Mouse (Mus musculus) forebrain, embryonic 10.5 days (tissue): Measurements from ENCODE around the gene Pms2. TPM values are rescaled to one million over a fixed set of nuclear protein-coding genes. Genes with fewer than 3 reads are reported as not detected.

Experiments used
- DNase-seq: peaks from one replicate; pipeline ENCODE4 v3.0.0-alpha.2; 2017; ENCODE audit warnings: low spot score; ENCODE audit errors: extremely low spot score
- H3K27ac ChIP-seq: fragments of 300-500 bp; sonication (generic); 2 replicates; pipeline ENCODE4 v1.5.1; 2016; ENCODE audit warnings: mild to moderate bottlenecking
- H3K27me3 ChIP-seq: fragments of 300-500 bp; sonication (generic); 2 replicates; pipeline ENCODE4 v1.6.1; 2016; ENCODE audit warnings: mild to moderate bottlenecking; ENCODE audit not compliant: poor library complexity, severe bottlenecking
- H3K36me3 ChIP-seq: fragments of 300-500 bp; sonication (generic); replicated peaks from 2 replicates; pipeline ENCODE4 v1.6.1; 2016; ENCODE audit warnings: mild to moderate bottlenecking, moderate library complexity
- H3K4me1 ChIP-seq: fragments of 300-500 bp; sonication (generic); 2 replicates; pipeline ENCODE4 v1.6.1; 2016
- H3K4me3 ChIP-seq: fragments of 300-500 bp; sonication (generic); 2 replicates; pipeline ENCODE4 v1.5.1; 2016; ENCODE audit warnings: mild to moderate bottlenecking, moderate library complexity
- H3K9me3 ChIP-seq: fragments of 300-500 bp; sonication (generic); 2 replicates; pipeline ENCODE4 v1.6.1; 2016; ENCODE audit warnings: mild to moderate bottlenecking, moderate library complexity
- WGBS: fragments of 180-500 bp; shearing (Covaris S2); methylation state at CpG from one replicate; pipeline ENCODE4 v1.1.7; 2016; 5-methylcytosine and 5-hydroxymethylcytosine counted together
- polyA plus RNA-seq: library from polyadenylated mRNA; unstranded; fragments of >200 nt; fragmentation: Nextera tagmentation; extraction: Ambion mirVana; gene quantifications from 2 replicates; pipeline ENCODE4 v1.2.1, GENCODE M21; 2016

Gene Pms2
- polyA plus RNA-seq, 1 experiment from 2014 or later: 40.8 TPM

DNA sequence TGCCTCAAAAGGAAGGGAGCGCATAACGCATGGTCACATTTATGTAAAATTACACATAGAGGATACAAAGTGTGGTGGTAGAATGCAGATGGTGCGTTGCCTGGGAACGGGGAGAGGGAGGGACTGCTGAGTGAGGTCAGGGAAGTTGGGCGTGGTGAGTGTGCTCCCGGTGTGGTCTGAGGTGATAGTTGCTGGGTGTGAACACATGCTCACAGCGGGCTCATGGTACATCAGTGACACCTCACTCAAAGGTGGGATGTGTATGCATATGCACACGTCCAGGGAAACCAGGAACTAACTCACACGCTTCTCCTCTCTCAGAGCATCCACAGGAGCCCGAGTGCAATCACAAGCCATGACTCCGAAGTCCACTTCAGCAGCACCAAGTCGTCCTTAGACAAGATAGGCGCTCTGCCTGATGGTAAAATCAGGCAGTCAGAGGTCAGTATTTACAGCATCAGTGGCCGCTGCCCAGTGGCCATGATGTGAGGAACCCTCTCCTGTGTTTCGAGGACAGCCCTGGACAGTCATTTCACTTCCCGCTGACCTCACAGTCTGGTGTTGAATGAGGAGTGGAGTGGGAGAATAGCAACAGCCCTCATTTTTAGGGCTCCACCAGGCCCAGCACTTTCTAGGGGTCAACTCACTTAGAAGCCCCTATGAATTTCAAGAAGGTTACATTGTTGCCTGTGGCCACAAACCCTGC is 67.1 kb downstream of the Pms2 start:
- H3K36me3 ChIP-seq: no peaks in the 10 kb centered on the region
- DNase-seq: no peak
- no peaks in the 10 kb centered on the region for H3K27me3 ChIP-seq
- WGBS: 84% methylated on average over 16 of the region's 16 CpGs
- no peak overlapping the region for H3K27ac ChIP-seq
- no peaks in the 10 kb centered on the region for H3K9me3 ChIP-seq
- peaks cover 8% of the 10 kb centered on the region for H3K4me1 ChIP-seq
- H3K4me3 ChIP-seq: no peak overlapping the region

DNA sequence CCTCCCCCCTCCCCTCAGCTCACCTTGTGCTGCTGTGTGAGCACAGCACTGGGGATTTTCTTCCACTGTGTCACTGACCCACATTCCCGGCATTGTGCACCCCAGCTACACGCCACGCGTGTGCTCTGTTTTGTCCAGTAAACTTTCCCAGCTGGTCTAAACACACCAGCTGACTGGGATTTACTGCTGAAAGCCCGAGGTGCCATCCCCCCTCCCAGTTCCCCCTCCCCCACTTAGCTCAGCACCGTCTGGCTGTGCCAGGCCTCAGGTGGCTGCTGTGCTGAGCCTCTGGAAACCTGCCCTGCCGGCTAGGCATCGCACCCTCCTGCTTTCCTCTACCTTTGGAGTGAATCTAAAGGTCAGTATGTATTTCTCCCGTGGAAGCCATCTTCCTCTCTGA is 71.1 kb downstream of the Pms2 start:
- WGBS: 34% methylated on average over 9 of the region's 9 CpGs
- peak overlapping the region; percentile 40; the same call in 1 of the 2 replicates for H3K27ac ChIP-seq
- H3K9me3 ChIP-seq: no peaks in the 10 kb centered on the region
- peaks cover 8% of the 10 kb centered on the region for H3K4me1 ChIP-seq
- no peak for DNase-seq
- H3K4me3 ChIP-seq: no peak overlapping the region
- H3K36me3 ChIP-seq: peaks cover 27% of the 10 kb centered on the region
- H3K27me3 ChIP-seq: no peaks in the 10 kb centered on the region

DNA sequence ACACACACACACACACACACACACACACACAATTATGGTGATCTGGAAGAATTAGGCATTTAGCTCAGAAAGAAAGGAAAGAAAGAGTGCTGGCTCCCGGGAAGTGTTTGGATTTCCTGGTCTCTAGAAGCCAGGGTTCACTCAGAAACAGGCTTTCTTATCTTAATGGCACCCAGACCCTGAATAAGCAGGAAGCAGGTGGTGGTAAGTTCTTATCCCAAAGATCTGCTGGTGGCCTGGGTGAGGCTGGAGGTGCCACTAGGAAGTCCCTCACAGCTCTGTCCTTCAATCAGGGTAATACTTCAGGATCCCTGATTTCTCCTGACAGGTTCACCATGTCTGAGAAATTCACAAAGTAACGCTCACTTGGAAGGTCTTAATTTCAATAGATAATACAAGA is 72.6 kb downstream of the Pms2 start:
- DNase-seq: no peak
- Histone ChIP-seq H3K27me3 (no peaks in the 10 kb centered on the region), H3K36me3 (peaks cover 42% of the 10 kb centered on the region), H3K4me3 (no peak overlapping the region), H3K27ac (no peak overlapping the region), H3K9me3 (no peaks in the 10 kb centered on the region), H3K4me1 (peaks cover 8% of the 10 kb centered on the region)
- 92% methylated on average over 2 of the region's 2 CpGs for WGBS

Other genes with a start within 250 kb of the Pms2 start
- gene Usp42, start 177.7 kb upstream of the Pms2 start, polyA plus RNA-seq: 29.1 and 29.8 TPM in 2 replicates
- gene Eif2ak1, start 92.2 kb upstream of the Pms2 start, polyA plus RNA-seq: 46.6 and 47.4 TPM in 2 replicates
- gene Ankrd61, start 12.3 kb upstream of the Pms2 start, polyA plus RNA-seq: 0.31 and 0.36 TPM in 2 replicates
- gene Aimp2, start 117 bp upstream of the Pms2 start, polyA plus RNA-seq: 141 TPM in 2 replicates
- gene Gm42421, start 18.2 kb downstream of the Pms2 start, polyA plus RNA-seq: 0.44 and 0.61 TPM in 2 replicates
- gene Rsph10b, start 23.1 kb downstream of the Pms2 start, polyA plus RNA-seq: 0.43 and 0.64 TPM in 2 replicates
- 104 and 107 TPM in 2 replicates for gene Ccz1, start 104.9 kb downstream of the Pms2 start, polyA plus RNA-seq
- not detected in 2 replicates for gene Ocm, start 116.7 kb downstream of the Pms2 start, polyA plus RNA-seq
- 5.5 and 5.7 TPM in 2 replicates for gene Lmtk2, start 190.5 kb downstream of the Pms2 start, polyA plus RNA-seq